Mouse (Mus musculus) neural tube, embryonic 15.5 days (tissue): ENCODE results near the gene Trex1. TPM values are rescaled to one million over a fixed set of nuclear protein-coding genes. Genes with fewer than 3 reads are reported as not detected.

Source experiments
- ATAC-seq: fragments of 200-750 bp; cut with Nextera tagmentation; 2 replicates; pipeline ENCODE4 v1.8.0; 2017; ENCODE audit warnings: mild to moderate bottlenecking, moderate TSS enrichment, moderate library complexity; ENCODE audit not compliant: low FRiP score
- H3K27ac ChIP-seq: fragments of 300-500 bp; sonication (generic); replicated peaks from 2 replicates; pipeline ENCODE4 v1.5.1; 2015; ENCODE audit warnings: mild to moderate bottlenecking, inconsistent platforms
- H3K27me3 ChIP-seq: fragments of 300-500 bp; sonication (generic); replicated peaks from 2 replicates; pipeline ENCODE4 v1.6.1; 2015; ENCODE audit warnings: inconsistent platforms
- H3K36me3 ChIP-seq: fragments of 300-500 bp; sonication (generic); 2 replicates; pipeline ENCODE4 v1.6.1; 2015; ENCODE audit warnings: inconsistent platforms
- H3K4me1 ChIP-seq: fragments of 300-500 bp; sonication (generic); 2 replicates; pipeline ENCODE4 v1.6.1; 2015; ENCODE audit warnings: inconsistent platforms
- H3K4me2 ChIP-seq: fragments of 300-500 bp; sonication (generic); 2 replicates; pipeline ENCODE4 v1.6.1; 2015; ENCODE audit warnings: inconsistent platforms, mild to moderate bottlenecking, moderate library complexity
- H3K4me3 ChIP-seq: fragments of 300-500 bp; sonication (generic); replicated peaks from 2 replicates; pipeline ENCODE4 v1.5.1; 2015; ENCODE audit warnings: mild to moderate bottlenecking, inconsistent platforms
- H3K9ac ChIP-seq: fragments of 300-500 bp; sonication (generic); replicated peaks from 2 replicates; pipeline ENCODE4 v1.6.1; 2015; ENCODE audit warnings: mild to moderate bottlenecking, inconsistent platforms
- H3K9me3 ChIP-seq: fragments of 300-500 bp; sonication (generic); replicated peaks from 2 replicates; pipeline ENCODE4 v1.6.1; 2016; ENCODE audit warnings: inconsistent platforms
- WGBS: fragments of 180-500 bp; shearing (Covaris S2); methylation state at CpG from one replicate; pipeline ENCODE4 v1.1.7; 2015; ENCODE audit warnings: mixed read lengths; 5-methylcytosine and 5-hydroxymethylcytosine counted together
- polyA plus RNA-seq: library from polyadenylated mRNA; unstranded; fragments of >200 nt; fragmentation: Nextera tagmentation; extraction: Ambion mirVana; gene quantifications from 2 replicates; pipeline ENCODE4 v1.2.1, GENCODE M21; 2015

Gene Trex1
- polyA plus RNA-seq, 1 experiment from 2014 or later: 13.9 TPM

- H3K36me3 ChIP-seq: peaks cover 10% of the 10 kb centered on the region; the same call in 1 of the 2 replicates
- peaks cover 67% of the 10 kb centered on the region for H3K4me1 ChIP-seq
- H3K4me2 ChIP-seq: peak overlapping the region; percentile 71
- 0 out of 2 replicates have a peak overlapping the region, but pooled peaks have one; percentile 14 for H3K9ac ChIP-seq
- no peak for ATAC-seq
- peak overlapping the region; percentile 82 for H3K4me3 ChIP-seq
- WGBS: 44% methylated on average over 5 of the region's 5 CpGs
- H3K27me3 ChIP-seq: no peaks in the 10 kb centered on the region
- peak overlapping the region; percentile 97 for H3K27ac ChIP-seq
- H3K9me3 ChIP-seq: no peaks in the 10 kb centered on the region
These were observed 38.3 kb upstream of the Trex1 start for GRCm38 (mm10) chr9:109097831-109098230.

GRCm38 (mm10) chr9:109097291-109097690 lies 37.8 kb upstream of the Trex1 start:
- Histone ChIP-seq H3K9ac (peak overlapping the region; percentile 79), H3K27ac (peak overlapping the region; percentile 97), H3K27me3 (no peaks in the 10 kb centered on the region), H3K9me3 (no peaks in the 10 kb centered on the region), H3K4me1 (peaks cover 63% of the 10 kb centered on the region), H3K36me3 (peaks cover 4% of the 10 kb centered on the region; the same call in 1 of the 2 replicates), H3K4me2 (peak overlapping the region; percentile 71), H3K4me3 (peak overlapping the region; percentile 82)
- WGBS: 7% methylated on average over 6 of the region's 6 CpGs
- ATAC-seq: no peak

GRCm38 (mm10) chr9:109096856-109097255 lies 37.3 kb upstream of the Trex1 start:
- WGBS: 7% methylated on average over 6 of the region's 6 CpGs
- Histone ChIP-seq H3K27ac (peak overlapping the region; percentile 97), H3K36me3 (peaks cover 4% of the 10 kb centered on the region; the same call in 1 of the 2 replicates), H3K9ac (peak overlapping the region; percentile 79), H3K4me2 (peak overlapping the region; percentile 71), H3K4me1 (peaks cover 63% of the 10 kb centered on the region), H3K4me3 (peak overlapping the region; percentile 82), H3K27me3 (no peaks in the 10 kb centered on the region), H3K9me3 (no peaks in the 10 kb centered on the region)
- ATAC-seq: no peak

DNA sequence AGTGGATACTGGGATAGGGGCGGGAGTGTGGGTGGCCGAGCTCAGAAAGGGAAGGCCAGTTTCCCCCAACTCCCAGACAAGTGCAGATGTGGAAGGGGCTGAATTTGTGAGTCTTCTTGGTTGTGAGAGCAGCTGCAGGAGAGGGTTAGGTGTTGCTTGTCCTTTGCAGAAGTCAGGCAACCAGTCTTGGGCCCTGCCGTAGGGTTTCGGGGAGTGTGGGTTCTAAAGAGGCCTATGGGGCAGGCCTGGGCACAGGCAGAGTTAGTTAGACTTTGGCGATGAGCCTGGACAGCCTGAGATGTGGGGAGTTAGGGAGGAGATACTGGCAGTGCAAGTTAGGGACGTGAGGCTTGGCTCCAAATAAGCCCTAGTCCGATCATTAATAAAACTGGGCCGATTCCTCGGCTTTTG lies 36.7 kb upstream of the Trex1 start:
- peak overlapping the region; percentile 97 for H3K27ac ChIP-seq
- H3K4me2 ChIP-seq: peak overlapping the region; percentile 71
- H3K27me3 ChIP-seq: no peaks in the 10 kb centered on the region
- no peaks in the 10 kb centered on the region for H3K9me3 ChIP-seq
- peaks cover 63% of the 10 kb centered on the region for H3K4me1 ChIP-seq
- H3K9ac ChIP-seq: peak overlapping the region; percentile 79
- 9% methylated on average over 9 of the region's 9 CpGs for WGBS
- ATAC-seq: peak; percentile 6; the same call in 1 of the 2 replicates
- H3K4me3 ChIP-seq: peak overlapping the region; percentile 82
- peaks cover 9% of the 10 kb centered on the region; the same call in 1 of the 2 replicates for H3K36me3 ChIP-seq

DNA sequence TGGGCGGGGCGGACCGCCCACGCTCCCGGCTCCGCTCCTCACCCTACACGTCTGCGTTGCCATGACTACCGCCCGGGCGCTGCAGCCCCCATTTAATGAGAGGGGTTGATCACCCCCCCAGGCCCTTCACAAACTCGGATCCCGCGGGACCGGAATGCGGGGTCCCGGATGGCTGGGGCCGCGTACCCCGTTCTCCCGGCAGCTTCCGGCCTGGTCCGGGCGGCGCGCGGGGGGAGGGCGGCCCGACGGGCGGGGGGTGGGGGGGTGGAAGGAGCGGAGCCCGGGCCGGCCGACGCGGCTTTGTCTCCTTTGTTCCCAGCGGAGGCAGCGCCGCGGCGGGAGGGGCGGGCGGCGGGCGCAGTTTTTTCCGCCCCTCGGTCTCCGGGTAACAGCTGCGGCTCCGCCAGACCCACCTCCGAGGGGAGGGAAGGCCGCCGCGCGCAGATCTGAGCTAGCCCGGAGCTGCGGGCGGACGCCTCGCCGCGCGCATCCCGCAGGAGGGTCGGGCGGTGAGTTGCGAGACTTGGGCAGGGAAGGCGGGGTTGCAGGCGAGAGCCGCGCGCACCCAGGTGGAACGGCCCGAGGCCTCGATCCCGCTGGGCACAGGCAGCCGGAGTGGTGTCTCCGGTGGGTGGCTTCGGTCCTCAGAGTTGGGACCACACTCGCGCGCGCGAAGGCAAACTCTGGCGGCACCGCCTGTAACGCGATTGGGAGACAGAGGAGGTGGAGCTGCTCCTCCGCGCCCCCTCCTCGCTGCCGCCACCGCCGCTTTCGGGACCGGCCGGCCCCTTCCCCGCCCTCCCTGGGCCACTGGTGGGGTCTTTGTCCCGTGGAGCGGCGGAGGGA lies 35.8 kb upstream of the Trex1 start, which contains the start of gene Plxnb1:
Gene Plxnb1 (plus strand): TSS at position 253 of the 846 bp plus-strand sequence.
- peak within 1 kb of the TSS; percentile 79 for H3K9ac ChIP-seq
- peak within 1 kb of the TSS; percentile 71 for H3K4me2 ChIP-seq
- H3K27me3 ChIP-seq: no peaks in the 10 kb centered on the region
- peak within 1 kb of the TSS; percentile 97 for H3K27ac ChIP-seq
- peak; percentile 67 for ATAC-seq
- peaks cover 57% of the 10 kb centered on the region for H3K4me1 ChIP-seq
- H3K9me3 ChIP-seq: no peaks in the 10 kb centered on the region
- H3K36me3 ChIP-seq: peaks cover 16% of the 10 kb centered on the region
- under 1% methylated on average over 97 of the region's 102 CpGs for WGBS
- peak within 1 kb of the TSS; percentile 82 for H3K4me3 ChIP-seq

- 0 out of 2 replicates have a peak, but pooled peaks have one; percentile 1 for ATAC-seq
- Histone ChIP-seq H3K9ac (peak overlapping the region; percentile 79), H3K27ac (peak overlapping the region; percentile 97), H3K36me3 (peaks cover 22% of the 10 kb centered on the region), H3K4me2 (peak overlapping the region; percentile 71), H3K4me1 (peaks cover 52% of the 10 kb centered on the region), H3K4me3 (peak overlapping the region; percentile 82), H3K9me3 (no peaks in the 10 kb centered on the region), H3K27me3 (no peaks in the 10 kb centered on the region)
- under 1% methylated on average over 21 of the region's 21 CpGs for WGBS
These were observed 35.1 kb upstream of the Trex1 start for GRCm38 (mm10) chr9:109094553-109095136.

- WGBS: 9% methylated on average over 11 of the region's 11 CpGs
- H3K27me3 ChIP-seq: no peaks in the 10 kb centered on the region
- H3K4me2 ChIP-seq: peak overlapping the region; percentile 71
- peaks cover 45% of the 10 kb centered on the region for H3K4me1 ChIP-seq
- H3K4me3 ChIP-seq: peak overlapping the region; percentile 82
- peak overlapping the region; percentile 79 for H3K9ac ChIP-seq
- no peaks in the 10 kb centered on the region for H3K9me3 ChIP-seq
- no peak for ATAC-seq
- H3K36me3 ChIP-seq: peaks cover 26% of the 10 kb centered on the region
- H3K27ac ChIP-seq: peak overlapping the region; percentile 97
These were observed 34.4 kb upstream of the Trex1 start for GRCm38 (mm10) chr9:109093786-109094552.

DNA sequence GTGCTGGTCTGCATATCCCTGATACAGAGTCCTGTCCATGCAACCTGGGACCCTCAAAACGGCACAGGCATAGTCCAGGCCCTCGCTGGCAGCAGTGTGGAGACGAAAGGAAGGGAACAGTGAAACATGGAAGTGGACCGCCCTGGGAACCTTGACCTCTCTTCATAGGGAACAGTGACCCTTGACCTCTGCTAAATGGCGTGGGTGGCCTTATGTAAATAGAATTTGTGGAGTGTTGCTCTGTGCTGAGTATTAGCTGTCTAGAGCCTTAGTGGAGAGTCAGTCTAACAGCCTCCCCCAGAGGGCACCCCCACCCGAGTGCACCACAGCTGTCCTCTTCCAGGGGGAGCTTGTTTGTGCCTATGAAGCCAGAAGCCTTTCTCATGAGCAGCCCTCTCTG lies 33.3 kb upstream of the Trex1 start:
- Histone ChIP-seq H3K4me2 (no peak overlapping the region), H3K27ac (no peak overlapping the region), H3K27me3 (no peaks in the 10 kb centered on the region), H3K9ac (no peak overlapping the region), H3K36me3 (peaks cover 26% of the 10 kb centered on the region), H3K9me3 (no peaks in the 10 kb centered on the region), H3K4me3 (no peak overlapping the region), H3K4me1 (peaks cover 37% of the 10 kb centered on the region)
- ATAC-seq: no peak
- WGBS: 51% methylated on average over 6 of the region's 6 CpGs

DNA sequence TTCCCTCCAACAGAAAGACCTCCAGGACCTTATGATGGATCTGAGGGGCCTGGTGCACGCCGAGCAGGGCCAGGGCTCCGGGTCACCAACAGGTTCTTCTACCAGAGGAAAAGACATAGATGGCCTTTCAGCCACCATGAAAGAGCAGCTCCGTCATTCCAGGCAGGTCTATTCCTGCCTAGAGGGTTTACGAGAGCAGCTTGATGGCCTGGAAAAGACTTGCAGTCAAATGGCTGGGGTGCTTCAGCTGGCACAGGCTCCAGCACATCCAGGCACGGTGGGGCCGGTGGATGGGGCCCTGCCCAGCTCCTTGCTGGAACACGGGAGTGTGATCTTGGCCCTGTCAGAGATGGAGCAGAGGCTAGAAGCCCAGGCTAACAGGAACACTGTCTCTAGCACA lies 32.3 kb upstream of the Trex1 start:
- no peak for ATAC-seq
- WGBS: 89% methylated on average over 8 of the region's 8 CpGs
- Histone ChIP-seq H3K9me3 (no peaks in the 10 kb centered on the region), H3K9ac (no peak overlapping the region), H3K27ac (no peak overlapping the region), H3K36me3 (peaks cover 26% of the 10 kb centered on the region), H3K4me2 (no peak overlapping the region), H3K4me1 (peaks cover 27% of the 10 kb centered on the region), H3K4me3 (no peak overlapping the region), H3K27me3 (no peaks in the 10 kb centered on the region)

DNA sequence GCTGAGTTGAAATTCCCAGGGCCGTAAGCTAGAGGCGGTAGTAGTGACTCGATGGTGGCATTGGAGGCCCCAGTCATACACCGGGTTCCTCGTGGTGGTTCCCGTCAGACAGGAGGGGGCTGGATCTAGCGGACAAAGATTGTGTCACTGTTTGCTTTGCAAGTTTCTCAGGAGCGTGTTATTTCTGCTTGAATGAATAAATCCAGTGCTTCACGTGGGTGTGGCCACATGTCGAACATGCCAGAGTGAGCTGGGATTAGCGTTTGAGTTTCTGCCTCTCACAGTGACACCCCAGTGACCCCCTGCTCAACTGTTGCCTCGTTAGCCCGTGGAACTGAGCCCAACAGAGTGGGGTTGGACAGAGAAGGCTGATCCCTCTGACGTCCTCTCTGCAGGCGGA lies 30.9 kb upstream of the Trex1 start:
- H3K4me1 ChIP-seq: peaks cover 17% of the 10 kb centered on the region
- no peak overlapping the region for H3K27ac ChIP-seq
- WGBS: 69% methylated on average over 15 of the region's 15 CpGs
- H3K27me3 ChIP-seq: no peaks in the 10 kb centered on the region
- no peak overlapping the region for H3K4me2 ChIP-seq
- no peak for ATAC-seq
- no peak overlapping the region for H3K9ac ChIP-seq
- no peak overlapping the region for H3K4me3 ChIP-seq
- H3K9me3 ChIP-seq: no peaks in the 10 kb centered on the region
- peaks cover 26% of the 10 kb centered on the region for H3K36me3 ChIP-seq

- Histone ChIP-seq H3K4me3 (no peak overlapping the region), H3K4me2 (no peak overlapping the region), H3K9me3 (no peaks in the 10 kb centered on the region), H3K9ac (no peak overlapping the region), H3K36me3 (peaks cover 26% of the 10 kb centered on the region), H3K27me3 (no peaks in the 10 kb centered on the region), H3K27ac (no peak overlapping the region), H3K4me1 (peaks cover 11% of the 10 kb centered on the region)
- no peak for ATAC-seq
- WGBS: 20% methylated on average over 5 of the region's 5 CpGs
These were observed 28.5 kb upstream of the Trex1 start for GRCm38 (mm10) chr9:109087987-109088386.
